Mouse (Mus musculus): ENCODE results near the gene Gm20517. TPM values are rescaled to one million over a fixed set of nuclear protein-coding genes. Genes with fewer than 3 reads are reported as not detected.

The Gm20517 gene
- polyA plus RNA-seq (2015; fragmentation: Nextera tagmentation; extraction: Ambion mirVana) = 2.4 and 3.0 TPM in 2 replicates

GRCm38 (mm10) chr17:47610849-47611660 lies at the start of gene Gm20517, which contains the start of the genes Bysl and Med20:
Gene Gm20517 (plus strand): TSS chr17:47611589.
Gene Bysl (minus strand): TSS chr17:47611492.
Gene Med20 (plus strand): TSS chr17:47611582.
- peak; percentile 96 for ATAC-seq (ENCODE audit: low read depth)
- H3K9ac ChIP-seq = peak within 1 kb of the TSS; percentile 82
- no peaks in the 10 kb centered on the region for H3K27me3 ChIP-seq
- under 1% methylated on average over 59 of the region's 59 CpGs for WGBS
- H3K4me3 ChIP-seq = peak within 1 kb of the TSS; percentile 62
- H3K27ac ChIP-seq (replicated peaks) = peak within 1 kb of the TSS; percentile 53
- peaks cover 37% of the 10 kb centered on the region for H3K36me3 ChIP-seq
- H3K4me1 ChIP-seq (replicated peaks) = peaks cover 27% of the 10 kb centered on the region
- no peaks in the 10 kb centered on the region for H3K9me3 ChIP-seq
- H3K4me2 ChIP-seq = peak within 1 kb of the TSS; percentile 89

DNA sequence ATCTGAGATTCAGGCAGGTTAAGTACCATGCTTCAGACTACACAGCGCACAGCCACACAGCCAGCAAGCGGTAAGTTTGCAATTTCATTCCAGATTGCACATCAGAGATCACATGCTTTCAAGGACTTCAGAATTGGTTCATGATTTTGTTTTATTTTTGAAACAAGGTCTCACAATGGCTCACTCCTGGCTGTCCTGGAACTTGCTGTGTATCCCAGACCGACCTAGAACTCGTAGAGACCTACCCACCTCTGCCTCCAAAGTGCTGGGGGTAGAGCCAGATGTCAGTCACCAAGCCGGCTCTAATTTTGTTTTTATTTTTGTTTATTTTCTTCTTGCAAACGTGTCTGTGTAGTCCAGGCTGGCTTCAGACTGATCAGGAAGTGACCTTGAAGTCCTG lies 48.5 kb upstream of the Gm20517 start:
- Histone ChIP-seq H3K4me2 (no peak overlapping the region), H3K9ac (no peak overlapping the region), H3K4me3 (no peak overlapping the region), H3K9me3 (no peaks in the 10 kb centered on the region), H3K36me3 (no peaks in the 10 kb centered on the region), H3K27ac (replicated peaks) (no peak overlapping the region), H3K4me1 (replicated peaks) (peaks cover 4% of the 10 kb centered on the region; the same call in 1 of the 2 replicates), H3K27me3 (no peaks in the 10 kb centered on the region)
- 82% methylated on average over 6 of the region's 6 CpGs for WGBS
- ATAC-seq (ENCODE audit: low read depth) = no peak

- Histone ChIP-seq H3K27me3 (no peaks in the 10 kb centered on the region), H3K27ac (replicated peaks) (no peak overlapping the region), H3K4me1 (replicated peaks) (peaks cover 4% of the 10 kb centered on the region; the same call in 1 of the 2 replicates), H3K36me3 (no peaks in the 10 kb centered on the region), H3K9me3 (no peaks in the 10 kb centered on the region), H3K4me3 (no peak overlapping the region), H3K4me2 (no peak overlapping the region), H3K9ac (no peak overlapping the region)
- no peak for ATAC-seq (ENCODE audit: low read depth)
- 89% methylated on average over 5 of the region's 5 CpGs for WGBS
Observed at GRCm38 (mm10) chr17:47564612-47565011, 46.8 kb upstream of the Gm20517 start.

DNA sequence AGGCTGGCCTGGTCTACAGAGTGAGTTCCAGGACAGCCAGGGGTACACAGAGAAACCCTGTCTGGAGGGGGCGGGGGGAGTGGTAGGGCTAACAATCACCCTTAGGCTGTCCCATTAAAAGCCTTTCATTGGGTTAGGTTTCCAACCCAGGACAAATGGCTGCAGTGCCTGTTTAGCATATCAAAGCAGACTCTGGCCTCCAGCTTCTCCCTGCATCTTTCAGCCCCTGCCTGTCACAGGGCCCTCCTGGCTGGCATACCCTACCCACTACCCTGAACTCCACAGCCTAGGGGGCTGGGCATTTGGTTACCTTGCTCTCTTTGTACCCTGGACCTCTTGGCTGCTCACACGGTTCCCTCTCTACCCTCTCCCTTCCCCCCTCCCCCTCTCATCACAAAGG lies 45.3 kb upstream of the Gm20517 start:
- no peak overlapping the region for H3K4me3 ChIP-seq
- WGBS = 4% methylated on average over 2 of the region's 2 CpGs
- H3K4me1 ChIP-seq (replicated peaks) = peaks cover 4% of the 10 kb centered on the region; the same call in 1 of the 2 replicates
- no peak overlapping the region for H3K27ac ChIP-seq (replicated peaks)
- no peaks in the 10 kb centered on the region for H3K9me3 ChIP-seq
- no peak overlapping the region for H3K4me2 ChIP-seq
- no peak overlapping the region for H3K9ac ChIP-seq
- peak; percentile 65 for ATAC-seq (ENCODE audit: low read depth)
- no peaks in the 10 kb centered on the region for H3K27me3 ChIP-seq
- no peaks in the 10 kb centered on the region for H3K36me3 ChIP-seq

DNA sequence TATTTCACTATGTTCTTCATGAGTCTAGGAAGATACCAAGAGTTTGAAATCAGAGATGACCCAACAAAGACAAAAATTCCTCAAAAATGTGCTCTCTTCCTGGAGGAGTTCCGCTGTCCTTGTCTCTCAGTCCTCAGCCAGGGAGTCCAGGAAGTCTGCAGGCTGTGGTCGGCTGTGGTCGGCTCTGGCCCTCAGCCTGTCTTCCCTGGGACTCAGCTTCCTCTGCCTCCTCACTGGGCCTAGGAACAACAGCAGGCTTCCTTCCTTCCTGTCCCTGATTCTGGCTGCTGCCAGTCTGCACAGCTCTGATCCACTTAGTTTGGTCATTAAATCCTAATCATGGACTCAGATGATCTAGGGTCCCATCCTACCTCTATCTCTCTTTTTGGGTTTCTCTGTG lies 44.1 kb upstream of the Gm20517 start:
- Histone ChIP-seq H3K4me2 (no peak overlapping the region), H3K36me3 (no peaks in the 10 kb centered on the region), H3K9me3 (no peaks in the 10 kb centered on the region), H3K27me3 (no peaks in the 10 kb centered on the region), H3K4me1 (replicated peaks) (peaks cover 4% of the 10 kb centered on the region; the same call in 1 of the 2 replicates), H3K27ac (replicated peaks) (no peak overlapping the region), H3K4me3 (no peak overlapping the region), H3K9ac (no peak overlapping the region)
- 82% methylated on average over 3 of the region's 3 CpGs for WGBS
- no peak for ATAC-seq (ENCODE audit: low read depth)

DNA sequence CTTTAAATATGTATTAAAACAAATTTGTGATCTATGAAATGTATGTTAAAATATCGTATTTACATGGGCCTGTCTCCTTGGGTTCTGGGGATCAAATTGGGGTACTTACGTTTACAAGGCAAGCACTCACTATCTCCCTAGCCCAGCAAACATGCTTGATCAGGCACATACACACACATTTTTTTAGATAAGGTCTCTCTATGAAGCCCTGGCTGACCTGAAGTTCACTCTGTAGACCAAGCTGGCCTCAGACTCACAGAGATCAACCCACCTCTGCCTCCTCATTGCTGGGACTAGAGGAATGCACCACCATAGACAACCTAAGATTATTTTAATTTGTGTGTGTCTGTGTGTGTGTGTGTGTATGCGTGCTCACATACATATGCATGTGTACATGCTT lies 43.0 kb upstream of the Gm20517 start:
- WGBS = 93% methylated on average over 3 of the region's 3 CpGs

GRCm38 (mm10) chr17:47568951-47569527 lies 42.4 kb upstream of the Gm20517 start:
- H3K27me3 ChIP-seq = no peaks in the 10 kb centered on the region
- H3K9ac ChIP-seq = no peak overlapping the region
- WGBS = 47% methylated on average over 10 of the region's 10 CpGs
- H3K36me3 ChIP-seq = no peaks in the 10 kb centered on the region
- peaks cover 4% of the 10 kb centered on the region; the same call in 1 of the 2 replicates for H3K4me1 ChIP-seq (replicated peaks)
- H3K4me2 ChIP-seq = no peak overlapping the region
- no peak for ATAC-seq (ENCODE audit: low read depth)
- H3K9me3 ChIP-seq = no peaks in the 10 kb centered on the region
- no peak overlapping the region for H3K27ac ChIP-seq (replicated peaks)
- H3K4me3 ChIP-seq = no peak overlapping the region

More for the DNA sequence above, 43.0 kb upstream of the Gm20517 start:
- no peak for ATAC-seq (ENCODE audit: low read depth)
- Histone ChIP-seq H3K4me3 (no peak overlapping the region), H3K9ac (no peak overlapping the region), H3K27me3 (no peaks in the 10 kb centered on the region), H3K27ac (replicated peaks) (no peak overlapping the region), H3K4me1 (replicated peaks) (peaks cover 4% of the 10 kb centered on the region; the same call in 1 of the 2 replicates), H3K9me3 (no peaks in the 10 kb centered on the region), H3K36me3 (no peaks in the 10 kb centered on the region), H3K4me2 (no peak overlapping the region)

DNA sequence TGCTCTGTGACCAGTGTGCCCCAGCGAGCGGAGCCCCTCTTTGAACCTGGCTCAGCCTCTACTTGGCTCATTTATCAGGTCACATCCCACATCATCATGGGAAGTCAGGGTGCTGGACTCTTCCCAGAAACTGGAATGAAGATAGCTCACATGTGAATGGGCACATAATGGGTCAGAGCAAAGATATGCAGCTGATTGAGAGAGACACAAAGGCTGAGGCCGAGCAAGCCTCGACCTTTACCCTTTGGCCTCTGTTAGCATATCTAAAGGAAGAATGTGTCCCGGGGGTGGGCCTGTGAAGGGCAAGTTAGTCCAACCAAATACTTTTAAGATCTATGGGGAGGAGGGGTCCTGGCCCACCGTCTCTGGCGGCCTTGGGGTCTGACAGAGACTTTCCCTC lies 39.8 kb upstream of the Gm20517 start:
- WGBS = 14% methylated on average over 7 of the region's 7 CpGs
- no peak overlapping the region for H3K4me3 ChIP-seq
- no peak overlapping the region for H3K9ac ChIP-seq
- H3K36me3 ChIP-seq = no peaks in the 10 kb centered on the region
- no peak overlapping the region for H3K4me2 ChIP-seq
- ATAC-seq (ENCODE audit: low read depth) = no peak
- H3K27me3 ChIP-seq = no peaks in the 10 kb centered on the region
- no peaks in the 10 kb centered on the region for H3K4me1 ChIP-seq (replicated peaks)
- H3K27ac ChIP-seq (replicated peaks) = no peak overlapping the region
- no peaks in the 10 kb centered on the region for H3K9me3 ChIP-seq

- ATAC-seq (ENCODE audit: low read depth) = no peak
- Histone ChIP-seq H3K9ac (no peak overlapping the region), H3K9me3 (no peaks in the 10 kb centered on the region), H3K27ac (replicated peaks) (no peak overlapping the region), H3K4me2 (no peak overlapping the region), H3K27me3 (no peaks in the 10 kb centered on the region), H3K36me3 (no peaks in the 10 kb centered on the region), H3K4me1 (replicated peaks) (no peaks in the 10 kb centered on the region), H3K4me3 (no peak overlapping the region)
Observed at GRCm38 (mm10) chr17:47572436-47572835, 39.0 kb upstream of the Gm20517 start.

DNA sequence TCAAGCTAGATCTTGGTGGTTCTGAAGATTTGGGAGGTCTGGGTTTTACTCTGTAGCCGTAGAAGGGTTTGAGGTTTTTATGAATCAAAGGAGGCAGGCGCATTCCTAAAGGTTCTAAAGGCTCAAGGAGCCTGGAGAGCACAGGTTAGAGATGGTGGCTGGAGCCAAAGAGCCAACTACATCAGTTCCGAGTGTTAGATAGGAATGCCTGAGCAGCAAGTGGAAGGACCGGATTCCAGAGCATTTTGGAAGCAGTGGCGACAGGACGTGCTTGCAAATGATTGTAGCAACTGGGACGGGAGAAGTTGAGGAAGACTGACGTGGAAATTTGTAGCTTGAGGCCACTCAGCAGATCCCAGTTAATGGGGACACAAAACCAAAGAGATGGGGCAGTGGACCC lies 37.4 kb upstream of the Gm20517 start:
- H3K4me3 ChIP-seq = no peak overlapping the region
- no peak overlapping the region for H3K27ac ChIP-seq (replicated peaks)
- no peak for ATAC-seq (ENCODE audit: low read depth)
- no peak overlapping the region for H3K9ac ChIP-seq
- H3K27me3 ChIP-seq = no peaks in the 10 kb centered on the region
- H3K4me1 ChIP-seq (replicated peaks) = no peaks in the 10 kb centered on the region
- no peaks in the 10 kb centered on the region for H3K9me3 ChIP-seq
- no peaks in the 10 kb centered on the region for H3K36me3 ChIP-seq
- 77% methylated on average over 8 of the region's 8 CpGs for WGBS
- H3K4me2 ChIP-seq = no peak overlapping the region

DNA sequence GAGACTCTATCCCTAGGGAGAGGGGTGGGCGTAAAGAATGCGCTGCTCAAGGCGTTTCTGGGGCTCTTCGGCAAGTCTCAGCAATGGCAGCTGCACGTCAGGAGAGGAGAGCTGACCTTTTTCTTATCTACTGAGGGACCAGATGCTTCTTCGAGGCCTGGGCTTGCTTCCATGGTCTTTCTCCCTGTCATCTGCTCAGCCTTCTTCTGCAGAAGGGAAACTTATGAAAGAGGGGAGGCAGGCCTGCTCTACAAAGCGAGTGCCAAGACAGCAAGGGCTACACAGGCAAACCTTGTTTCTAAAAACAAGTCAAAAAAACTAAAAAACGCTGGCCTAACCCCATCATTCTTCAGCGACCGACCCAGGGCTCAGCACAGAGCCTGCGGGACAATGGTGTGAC lies 36.6 kb upstream of the Gm20517 start:
- no peak for ATAC-seq (ENCODE audit: low read depth)
- H3K9me3 ChIP-seq = no peaks in the 10 kb centered on the region
- 85% methylated on average over 11 of the region's 11 CpGs for WGBS
- no peaks in the 10 kb centered on the region for H3K27me3 ChIP-seq
- H3K9ac ChIP-seq = no peak overlapping the region
- no peak overlapping the region for H3K27ac ChIP-seq (replicated peaks)
- no peaks in the 10 kb centered on the region for H3K4me1 ChIP-seq (replicated peaks)
- H3K4me3 ChIP-seq = no peak overlapping the region
- no peaks in the 10 kb centered on the region for H3K36me3 ChIP-seq
- no peak overlapping the region for H3K4me2 ChIP-seq

DNA sequence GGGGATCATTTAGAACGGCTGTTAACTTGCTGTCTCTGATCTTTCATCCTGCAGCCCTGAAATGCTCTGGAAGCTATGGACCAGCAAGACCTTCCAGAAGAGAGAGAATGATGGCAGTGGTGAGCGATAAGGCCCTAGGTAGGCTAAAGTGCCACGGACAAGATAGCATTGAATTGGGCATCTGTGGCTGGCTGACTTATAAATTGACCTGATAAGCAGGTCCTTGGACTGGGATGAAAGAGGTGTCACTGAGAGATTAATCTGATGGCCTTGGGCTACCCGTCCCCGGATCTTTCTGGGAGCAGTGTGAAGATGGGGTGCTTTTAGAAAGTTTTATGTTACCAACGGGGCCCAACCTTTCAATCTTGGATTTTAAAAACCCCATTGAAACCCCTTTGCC lies 32.7 kb upstream of the Gm20517 start:
- no peak overlapping the region for H3K4me3 ChIP-seq
- H3K27me3 ChIP-seq = no peaks in the 10 kb centered on the region
- no peaks in the 10 kb centered on the region for H3K36me3 ChIP-seq
- H3K9ac ChIP-seq = no peak overlapping the region
- ATAC-seq (ENCODE audit: low read depth) = no peak
- no peaks in the 10 kb centered on the region for H3K9me3 ChIP-seq
- no peak overlapping the region for H3K4me2 ChIP-seq
- no peak overlapping the region for H3K27ac ChIP-seq (replicated peaks)
- 91% methylated on average over 6 of the region's 6 CpGs for whole genome bisulfite sequencing
- H3K4me1 ChIP-seq (replicated peaks) = no peaks in the 10 kb centered on the region

Measured in neural tube, embryonic 13.5 days (tissue).